Mouse (Mus musculus): ENCODE measurements at regions not wholly inside any gene's neighbourhood (a gene's known extent, or its start where the extent isn't known, plus 50 kb on each side); places are given as distances from the start of the nearest gene placed in this dataset.

GRCm38 (mm10) chr1:183868965-183869364 lies 144.1 kb upstream of the Dusp10 start:
- no peak for DNase-seq

DNA sequence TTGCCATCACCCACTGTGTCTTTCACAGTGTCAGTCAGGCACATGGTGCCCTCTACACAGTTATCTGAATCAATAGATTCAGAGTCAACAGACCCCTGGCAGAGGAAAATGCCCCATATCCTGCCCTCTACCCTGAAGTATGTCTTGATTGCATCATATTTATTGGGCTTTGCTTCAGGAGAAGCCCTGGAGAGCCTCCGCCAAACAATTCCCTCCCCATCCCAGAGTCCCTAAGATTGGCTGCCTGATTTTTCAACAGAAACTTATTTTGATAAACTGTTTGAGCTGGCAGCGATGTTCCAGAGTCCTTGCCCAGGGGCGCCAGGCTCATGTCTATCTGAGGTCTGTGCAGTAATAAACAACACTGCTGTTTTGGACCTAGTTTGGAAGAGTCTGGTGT lies 117.2 kb upstream of the Dusp10 start:
- DNase-seq: no peak

DNA sequence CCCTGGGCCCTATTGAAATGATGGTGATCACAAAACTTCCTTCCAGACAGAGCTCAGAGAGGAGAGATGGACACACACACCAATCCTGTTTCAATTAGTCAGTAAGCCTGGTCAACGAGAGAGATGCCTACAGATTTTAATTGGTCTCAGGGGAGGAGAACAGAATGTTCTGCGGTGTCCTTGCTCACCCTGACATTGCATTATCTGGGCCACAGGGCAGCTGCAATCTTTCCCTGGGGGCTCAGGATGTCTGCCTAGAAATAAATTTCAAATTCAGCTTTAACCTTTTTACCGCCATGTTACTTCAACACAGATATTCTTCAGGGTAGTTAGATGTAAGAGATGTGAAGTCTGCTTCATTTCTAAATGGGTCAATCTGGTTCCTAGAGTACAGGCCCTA lies 115.0 kb upstream of the Dusp10 start:
- no peak for DNase-seq

DNA sequence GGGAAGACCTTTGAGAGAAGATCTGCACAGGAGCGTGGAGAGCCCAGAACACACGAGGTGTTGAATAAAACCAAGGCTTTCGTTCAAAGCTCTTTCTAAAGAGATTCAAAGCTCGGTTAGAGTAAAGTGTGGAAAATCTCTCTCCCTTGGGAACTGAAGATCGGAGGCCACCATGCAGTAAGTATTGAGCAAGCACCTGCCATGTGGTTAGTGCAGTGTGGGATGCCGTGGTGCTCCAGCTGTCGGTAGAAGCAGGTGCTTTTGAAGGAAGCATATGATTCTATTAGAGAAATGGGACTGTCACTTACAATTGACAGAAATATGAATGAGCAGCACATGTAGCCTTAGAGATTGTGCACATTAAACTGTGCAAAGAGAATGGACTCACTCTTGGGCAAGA lies 108.5 kb upstream of the Dusp10 start:
- no peak for DNase-seq

GRCm38 (mm10) chr1:183905345-183906142 lies 107.6 kb upstream of the Dusp10 start:
- no peak for DNase-seq

DNA sequence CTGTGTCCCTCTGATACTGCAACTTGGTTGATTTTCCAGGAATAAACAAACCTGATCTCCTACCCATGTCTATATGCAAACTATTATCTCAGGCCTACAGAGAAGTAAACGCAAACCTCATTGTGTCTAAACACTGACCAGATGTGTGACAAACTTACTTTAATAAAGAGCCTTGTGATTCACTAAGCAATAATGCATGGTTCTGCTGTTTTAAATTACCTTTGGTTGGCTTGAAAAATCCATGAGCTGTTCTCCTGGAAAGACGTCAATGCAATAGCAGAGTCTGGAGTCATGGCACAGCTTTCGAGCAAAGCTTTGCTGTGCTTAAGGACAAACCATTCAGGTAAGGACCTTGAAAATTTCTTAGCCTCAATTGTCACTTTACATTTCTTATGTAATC lies 95.4 kb upstream of the Dusp10 start:
- DNase-seq: no peak

GRCm38 (mm10) chr1:183921262-183921661 lies 91.8 kb upstream of the Dusp10 start:
- no peak for DNase-seq

- no peak for DNase-seq
Observed at GRCm38 (mm10) chr1:183928539-183928938, 84.6 kb upstream of the Dusp10 start.

- DNase-seq: no peak
Observed at GRCm38 (mm10) chr1:183930363-183930982, 82.6 kb upstream of the Dusp10 start.

- DNase-seq: no peak
Observed at GRCm38 (mm10) chr1:183931141-183931540, 82.0 kb upstream of the Dusp10 start.

- DNase-seq: no peak
Observed at GRCm38 (mm10) chr1:183933845-183934244, 79.3 kb upstream of the Dusp10 start.

DNA sequence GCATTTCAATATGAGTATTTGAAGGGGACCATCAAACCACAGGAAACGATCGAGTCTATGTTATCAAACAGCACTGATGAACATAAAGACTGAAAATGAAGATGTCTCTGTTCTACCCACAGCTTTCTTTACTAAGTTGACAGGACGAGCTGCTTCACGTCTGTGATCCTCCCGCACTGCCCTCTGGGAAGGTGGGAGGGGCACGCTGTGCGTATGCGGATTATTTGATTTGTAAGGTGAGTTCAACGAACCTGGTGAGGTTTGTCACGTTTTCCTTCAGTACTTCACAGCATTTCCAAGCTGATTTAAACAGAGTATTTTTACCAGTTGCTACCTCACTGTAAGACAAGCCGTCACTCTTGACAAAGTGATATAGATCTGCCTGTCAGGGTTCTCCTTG lies 75.9 kb upstream of the Dusp10 start:
- DNase-seq: no peak

DNA sequence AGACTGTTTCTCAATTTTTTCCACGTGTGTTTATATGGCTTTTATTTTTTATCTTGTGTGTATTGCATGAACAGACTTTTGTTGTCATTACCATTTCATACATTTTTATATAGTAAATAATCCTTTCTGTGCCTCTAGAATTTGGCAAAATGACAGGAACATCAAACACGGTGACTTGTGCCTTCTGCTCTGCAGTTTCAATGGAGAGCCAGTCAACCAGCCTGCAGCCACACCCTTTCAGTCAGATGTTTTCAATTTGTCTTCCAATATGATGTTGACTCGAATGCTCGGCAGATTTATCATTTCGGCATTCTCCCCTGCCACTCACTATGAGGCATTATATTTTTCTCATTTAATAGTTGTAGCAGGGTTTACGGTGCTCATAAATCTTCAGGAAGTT lies 74.7 kb upstream of the Dusp10 start:
- DNase-seq: no peak

DNA sequence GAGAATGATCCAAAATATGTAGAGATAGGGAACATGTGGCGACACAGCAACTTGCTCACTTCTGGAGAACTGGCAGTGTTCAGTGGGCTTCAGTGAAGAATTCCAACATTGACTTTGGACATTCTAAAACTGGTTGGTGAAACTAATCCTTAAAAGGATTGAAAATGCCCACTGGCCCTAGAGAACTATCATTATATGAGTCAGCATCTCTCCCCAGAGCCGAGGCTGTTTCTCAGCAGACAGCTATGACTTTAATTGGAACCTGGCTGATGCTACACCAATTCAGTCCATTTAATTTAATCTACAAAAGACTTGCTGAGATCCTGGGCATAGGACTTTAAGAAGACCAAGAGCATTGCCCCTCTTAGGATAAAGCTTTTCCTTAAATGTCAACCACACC lies 72.4 kb upstream of the Dusp10 start:
- DNase-seq: no peak

- no peak for DNase-seq
Observed at GRCm38 (mm10) chr1:183946241-183946640, 66.9 kb upstream of the Dusp10 start.

DNA sequence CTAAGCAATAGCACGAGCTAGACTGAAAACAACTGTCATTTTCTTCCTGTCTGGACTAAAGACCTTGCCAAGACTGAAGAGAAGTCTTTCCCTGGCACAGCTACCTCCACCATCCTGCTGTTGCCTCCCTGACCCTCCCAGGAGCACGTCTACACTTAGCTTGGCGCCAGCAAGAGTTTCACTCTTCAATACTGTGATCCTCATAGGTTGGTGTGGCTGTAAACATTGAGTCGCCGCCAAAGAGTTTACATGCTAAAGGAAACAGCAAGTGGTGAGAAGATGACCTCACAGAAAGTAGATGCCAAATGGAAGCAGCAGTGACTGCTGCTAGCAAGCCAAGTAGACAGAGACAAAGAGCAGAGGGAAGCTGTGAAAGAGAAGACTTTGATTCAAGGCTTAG lies 66.0 kb upstream of the Dusp10 start:
- no peak for DNase-seq

DNA sequence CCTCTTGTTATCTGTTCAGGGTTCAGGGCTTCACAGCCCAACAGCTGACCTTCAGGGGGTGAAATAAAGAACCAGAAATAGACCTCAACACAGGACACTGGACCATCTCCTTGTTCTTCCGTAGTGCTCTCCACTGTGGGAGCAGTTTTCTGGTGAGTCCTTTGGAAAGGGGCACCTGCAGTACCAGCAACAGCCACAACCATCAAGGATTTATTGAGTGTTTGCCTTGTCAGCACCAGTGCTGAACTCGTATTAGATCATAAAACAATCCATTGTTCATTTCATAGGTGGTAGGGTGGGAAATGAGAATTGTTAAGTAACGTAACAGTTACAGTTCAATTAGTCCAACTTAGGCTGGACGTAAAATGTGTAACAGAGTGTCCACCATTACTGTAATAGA lies 63.9 kb upstream of the Dusp10 start:
- no peak for DNase-seq

- no peak for DNase-seq
Observed at GRCm38 (mm10) chr1:183954086-183954485, 59.0 kb upstream of the Dusp10 start.

- DNase-seq: no peak
Observed at GRCm38 (mm10) chr1:183956391-183956790, 56.7 kb upstream of the Dusp10 start.

DNA sequence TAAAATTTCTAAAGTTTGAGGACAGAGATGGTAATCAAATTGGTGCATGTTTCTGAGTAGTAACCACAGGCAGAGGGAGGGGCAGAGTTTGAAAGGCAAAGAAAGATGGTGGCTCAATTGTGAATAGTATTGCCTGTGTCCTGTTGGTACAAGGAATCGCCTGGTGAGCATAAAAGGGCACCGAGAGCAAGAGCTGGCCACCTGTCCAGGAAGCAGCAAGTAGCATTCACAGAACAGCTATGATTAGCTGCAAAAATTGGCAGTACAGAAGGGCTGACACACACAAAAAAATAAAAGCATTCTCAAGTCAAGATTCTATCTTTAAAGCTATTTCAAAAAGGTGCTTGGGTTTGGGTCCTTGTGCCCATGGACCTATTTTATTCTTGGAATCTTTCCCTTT lies 51.7 kb upstream of the Dusp10 start:
- DNase-seq: no peak

DNA sequence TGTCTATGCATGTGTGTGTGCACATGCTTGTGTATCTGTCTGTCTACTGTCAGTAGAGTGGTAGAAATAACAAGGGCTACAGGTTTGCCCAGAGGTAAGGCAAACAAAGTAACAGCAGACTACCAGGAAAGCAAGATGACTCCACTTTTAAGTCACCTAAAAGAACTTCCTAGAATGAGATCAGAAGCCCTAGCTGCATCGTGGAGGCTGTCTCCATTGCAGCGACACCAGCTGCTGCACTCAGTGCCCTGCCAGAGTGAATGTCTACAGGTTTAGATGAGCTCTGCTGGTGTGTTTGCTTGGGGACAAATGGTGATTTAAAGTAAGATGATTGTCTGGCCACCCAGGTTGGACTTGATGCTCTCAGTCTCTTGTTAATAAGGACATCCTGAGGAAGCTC lies 50.6 kb upstream of the Dusp10 start:
- no peak for DNase-seq

- no peak for DNase-seq
Observed at GRCm38 (mm10) chr1:183963286-183963685, 49.8 kb upstream of the Dusp10 start.
